Mouse (Mus musculus): ENCODE data around the gene Idh3a. TPM values are rescaled to one million over a fixed set of nuclear protein-coding genes. Genes with fewer than 3 reads are reported as not detected.

Idh3a gene
- polyA plus RNA-seq, 1 experiment: 32.8 TPM

DNA sequence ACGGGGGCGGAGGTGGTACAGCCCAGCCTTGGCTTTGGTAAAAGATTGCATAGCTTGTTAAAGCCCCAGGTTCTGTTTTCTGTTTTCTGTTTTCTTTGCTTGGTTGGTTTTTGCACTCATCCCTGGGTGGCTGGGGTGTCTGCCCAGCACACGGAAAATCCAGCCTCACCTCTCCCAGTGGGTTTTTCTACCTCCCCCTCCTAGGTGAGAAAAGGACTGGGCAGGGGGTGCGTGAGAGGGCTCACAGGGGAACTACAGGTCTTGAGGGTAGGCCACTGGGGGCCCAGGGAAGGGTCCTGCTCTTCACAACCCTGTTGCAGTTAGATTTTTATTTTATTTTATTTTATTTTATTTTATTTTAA lies 41.2 kb upstream of the Idh3a start:
- TF ChIP-seq POLR2A (IDR thresholded peaks at IDR 0.05; ENCODE audit: low read depth, low read length) (no peak), CTCF (IDR thresholded peaks at IDR 0.05; ENCODE audit: extremely low read depth, insufficient read length, insufficient replicate concordance, low read depth, low read length) (no peak)
- WGBS: 88% methylated on average over 4 of the region's 4 CpGs
- Histone ChIP-seq H3K4me1 (ENCODE audit: control insufficient read depth, insufficient read depth, insufficient read length, low read length) (no peaks in the 10 kb centered on the region), H3K27me3 (ENCODE audit: control insufficient read depth, insufficient read depth, low read length) (no peaks in the 10 kb centered on the region), H3K4me3 (ENCODE audit: low read depth, low read length) (no peak overlapping the region), H3K27ac (ENCODE audit: insufficient read depth, low read depth, low read length) (no peak overlapping the region), H3K36me3 (ENCODE audit: control insufficient read depth, insufficient read depth, low read length) (no peaks in the 10 kb centered on the region)

DNA sequence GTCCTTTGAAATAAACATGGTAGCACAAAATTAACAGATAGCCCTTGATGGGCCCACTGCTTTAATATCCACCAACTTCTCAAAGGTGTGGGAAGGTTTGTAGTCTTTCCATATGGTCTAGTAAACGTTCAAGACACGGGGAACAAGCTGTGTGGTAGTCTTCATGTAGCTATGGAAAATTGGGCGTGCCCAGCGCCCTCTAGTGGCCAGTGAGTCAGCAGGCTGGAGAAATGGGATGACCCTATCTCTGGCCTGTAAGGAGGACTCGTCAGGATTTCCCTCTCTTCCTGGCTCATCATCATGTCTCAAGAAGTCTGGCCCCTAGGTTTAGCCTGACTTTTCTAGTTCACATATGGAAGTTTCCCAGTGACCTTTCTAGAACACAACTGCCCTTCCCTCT lies 38.6 kb upstream of the Idh3a start:
- Histone ChIP-seq H3K27ac (ENCODE audit: insufficient read depth, low read depth, low read length) (no peak overlapping the region), H3K36me3 (ENCODE audit: control insufficient read depth, insufficient read depth, low read length) (no peaks in the 10 kb centered on the region), H3K4me1 (ENCODE audit: control insufficient read depth, insufficient read depth, insufficient read length, low read length) (no peaks in the 10 kb centered on the region), H3K4me3 (ENCODE audit: low read depth, low read length) (no peak overlapping the region), H3K27me3 (ENCODE audit: control insufficient read depth, insufficient read depth, low read length) (no peaks in the 10 kb centered on the region)
- no peak for TF ChIP-seq POLR2A (IDR thresholded peaks at IDR 0.05; ENCODE audit: low read depth, low read length)
- TF ChIP-seq CTCF (IDR thresholded peaks at IDR 0.05; ENCODE audit: extremely low read depth, insufficient read length, insufficient replicate concordance, low read depth, low read length): peak; percentile 95; the same call in 1 of the 2 replicates
- WGBS: 6% methylated on average over 5 of the region's 5 CpGs

DNA sequence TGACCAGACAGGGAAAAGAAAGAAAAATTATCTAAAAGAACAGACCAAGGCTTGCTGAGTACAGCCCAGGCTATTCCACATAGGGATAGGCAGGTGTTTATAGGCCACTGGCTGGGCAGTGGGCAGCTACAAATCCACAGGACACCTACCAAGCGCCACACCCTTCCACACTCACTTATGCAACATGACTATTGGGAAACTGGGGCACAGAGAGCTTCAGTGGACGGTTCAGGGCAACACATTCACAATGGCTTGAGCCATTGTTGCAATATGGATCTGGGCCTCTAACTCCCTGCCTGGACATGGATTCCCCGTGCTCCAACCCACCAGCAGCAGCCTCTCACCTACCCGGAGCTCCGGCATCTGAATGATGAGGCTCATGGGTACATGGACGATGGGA lies 36.7 kb upstream of the Idh3a start:
- no peak for TF ChIP-seq POLR2A (IDR thresholded peaks at IDR 0.05; ENCODE audit: low read depth, low read length)
- TF ChIP-seq CTCF (IDR thresholded peaks at IDR 0.05; ENCODE audit: extremely low read depth, insufficient read length, insufficient replicate concordance, low read depth, low read length): no peak
- no peak overlapping the region for H3K27ac ChIP-seq (ENCODE audit: insufficient read depth, low read depth, low read length)
- no peaks in the 10 kb centered on the region for H3K4me1 ChIP-seq (ENCODE audit: control insufficient read depth, insufficient read depth, insufficient read length, low read length)
- no peaks in the 10 kb centered on the region for H3K36me3 ChIP-seq (ENCODE audit: control insufficient read depth, insufficient read depth, low read length)
- no peak overlapping the region for H3K4me3 ChIP-seq (ENCODE audit: low read depth, low read length)
- no peaks in the 10 kb centered on the region for H3K27me3 ChIP-seq (ENCODE audit: control insufficient read depth, insufficient read depth, low read length)
- 93% methylated on average over 6 of the region's 6 CpGs for WGBS

DNA sequence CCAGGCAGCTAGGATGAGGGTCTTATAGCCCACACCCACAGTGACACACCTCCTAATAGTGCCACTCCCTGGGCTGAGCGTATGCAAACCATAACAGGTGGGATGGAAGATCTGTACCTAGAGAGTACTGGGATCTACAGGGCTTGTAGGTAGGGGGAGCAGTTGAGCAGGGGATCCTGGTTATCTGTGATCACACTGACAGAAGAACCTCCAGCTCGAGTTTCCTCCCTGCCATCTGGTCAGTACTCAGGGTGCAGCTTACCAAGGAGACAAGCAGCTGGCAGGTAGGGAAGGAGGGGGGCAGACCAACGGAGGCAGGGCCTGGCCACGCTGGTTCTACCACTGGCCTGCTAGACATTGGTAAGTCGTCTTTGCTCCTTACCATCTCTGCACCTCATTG lies 33.7 kb upstream of the Idh3a start:
- no peak overlapping the region for H3K4me3 ChIP-seq (ENCODE audit: low read depth, low read length)
- 24% methylated on average over 5 of the region's 5 CpGs for WGBS
- no peak overlapping the region for H3K27ac ChIP-seq (ENCODE audit: insufficient read depth, low read depth, low read length)
- no peaks in the 10 kb centered on the region for H3K4me1 ChIP-seq (ENCODE audit: control insufficient read depth, insufficient read depth, insufficient read length, low read length)
- no peaks in the 10 kb centered on the region for H3K36me3 ChIP-seq (ENCODE audit: control insufficient read depth, insufficient read depth, low read length)
- peak; percentile 34; the same call in 1 of the 2 replicates for TF ChIP-seq CTCF (IDR thresholded peaks at IDR 0.05; ENCODE audit: extremely low read depth, insufficient read length, insufficient replicate concordance, low read depth, low read length)
- TF ChIP-seq POLR2A (IDR thresholded peaks at IDR 0.05; ENCODE audit: low read depth, low read length): no peak
- H3K27me3 ChIP-seq (ENCODE audit: control insufficient read depth, insufficient read depth, low read length): no peaks in the 10 kb centered on the region

DNA sequence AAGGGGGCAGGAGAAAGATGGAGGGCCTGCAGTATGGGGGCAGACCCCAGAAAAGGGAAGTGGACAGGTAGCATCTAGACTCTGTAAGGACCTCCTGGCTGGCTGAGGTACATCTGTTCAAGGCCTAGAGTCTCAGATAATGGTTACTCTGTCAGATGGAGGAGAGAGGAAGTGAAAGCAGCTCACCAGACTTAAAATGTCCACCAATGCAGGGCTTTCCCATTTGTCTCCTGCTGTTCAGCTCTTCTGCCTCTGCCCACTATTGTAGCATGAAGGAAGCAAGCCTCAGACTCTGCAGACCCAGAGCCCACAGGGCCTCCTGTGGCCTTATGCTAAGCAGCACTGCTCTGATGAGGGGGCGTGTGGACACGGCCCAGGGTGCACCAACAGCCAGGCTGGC lies 31.1 kb upstream of the Idh3a start:
- Histone ChIP-seq H3K27me3 (ENCODE audit: control insufficient read depth, insufficient read depth, low read length) (no peaks in the 10 kb centered on the region), H3K36me3 (ENCODE audit: control insufficient read depth, insufficient read depth, low read length) (no peaks in the 10 kb centered on the region), H3K4me1 (ENCODE audit: control insufficient read depth, insufficient read depth, insufficient read length, low read length) (no peaks in the 10 kb centered on the region; the same call in 1 of the 2 replicates), H3K27ac (ENCODE audit: insufficient read depth, low read depth, low read length) (no peak overlapping the region), H3K4me3 (ENCODE audit: low read depth, low read length) (no peak overlapping the region)
- no peak for TF ChIP-seq POLR2A (IDR thresholded peaks at IDR 0.05; ENCODE audit: low read depth, low read length)
- TF ChIP-seq CTCF (IDR thresholded peaks at IDR 0.05; ENCODE audit: extremely low read depth, insufficient read length, insufficient replicate concordance, low read depth, low read length): no peak
- WGBS: 84% methylated on average over 2 of the region's 2 CpGs

DNA sequence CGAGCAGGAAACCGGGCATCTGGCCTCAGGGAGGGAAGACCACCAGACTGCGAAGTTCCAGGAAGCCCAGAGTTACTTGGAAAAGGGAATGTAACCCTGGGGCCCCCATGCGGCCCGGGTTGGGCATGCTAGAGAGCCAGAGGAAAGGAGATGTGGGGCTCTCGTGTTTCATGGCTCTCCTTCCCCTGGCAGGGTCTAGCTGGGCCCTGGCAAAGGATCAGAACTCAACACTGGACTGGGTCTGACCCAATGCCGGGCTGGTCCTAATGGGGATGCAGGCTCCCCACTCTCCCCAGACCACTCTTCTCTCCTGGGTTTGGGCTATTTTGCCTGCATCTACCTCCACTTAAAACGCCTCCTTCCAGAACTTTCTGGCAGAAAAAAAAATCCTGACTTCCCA lies 27.4 kb upstream of the Idh3a start:
- Histone ChIP-seq H3K36me3 (ENCODE audit: control insufficient read depth, insufficient read depth, low read length) (no peaks in the 10 kb centered on the region), H3K4me1 (ENCODE audit: control insufficient read depth, insufficient read depth, insufficient read length, low read length) (peaks cover 3% of the 10 kb centered on the region)

DNA sequence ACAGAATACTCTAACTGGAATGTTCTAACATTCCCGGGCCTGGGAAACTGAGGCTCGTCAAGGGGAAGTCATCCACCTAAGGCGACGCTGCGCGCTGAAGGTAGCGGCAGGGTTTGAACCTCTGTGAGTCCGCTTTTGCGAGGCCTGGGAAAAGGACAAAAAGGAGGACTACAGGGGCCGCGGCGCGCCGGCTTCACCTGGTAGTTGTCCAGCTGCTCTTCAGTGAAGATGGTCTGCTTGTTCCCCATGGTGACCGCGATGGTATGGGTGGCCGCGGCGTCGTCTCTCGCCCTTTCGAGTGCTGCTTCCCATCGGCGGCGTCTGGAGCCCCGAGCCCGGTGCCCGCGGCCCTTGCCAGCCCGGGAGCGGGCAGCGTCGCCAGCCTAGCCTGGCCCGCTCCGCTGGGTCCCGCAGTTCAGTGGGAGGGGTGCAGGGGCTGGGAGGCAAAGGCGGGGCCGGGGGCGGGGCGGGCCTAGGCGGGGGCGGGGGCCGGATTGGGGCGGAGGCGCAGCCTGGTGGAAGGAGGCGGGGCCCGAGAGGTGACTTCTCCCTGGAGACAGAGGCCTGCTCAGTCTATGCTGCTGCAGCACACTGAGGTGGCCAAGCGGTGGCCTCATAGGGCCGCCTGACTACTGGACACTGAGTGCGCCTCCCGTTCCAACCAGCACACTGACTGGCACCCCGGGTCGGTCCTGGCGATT lies 26.2 kb upstream of the Idh3a start, which contains the start of gene Cib2:
Gene Cib2, minus strand, starts transcription at position 448 of the 701 bp plus-strand sequence.
- 2% methylated on average over 54 of the region's 54 CpGs for WGBS
- Histone ChIP-seq H3K4me1 (ENCODE audit: control insufficient read depth, insufficient read depth, insufficient read length, low read length) (peaks cover 3% of the 10 kb centered on the region), H3K4me3 (ENCODE audit: low read depth, low read length) (peak within 1 kb of the TSS; percentile 69), H3K27ac (ENCODE audit: insufficient read depth, low read depth, low read length) (no peak within 1 kb of the TSS), H3K27me3 (ENCODE audit: control insufficient read depth, insufficient read depth, low read length) (no peaks in the 10 kb centered on the region), H3K36me3 (ENCODE audit: control insufficient read depth, insufficient read depth, low read length) (no peaks in the 10 kb centered on the region)
- TF ChIP-seq CTCF (IDR thresholded peaks at IDR 0.05; ENCODE audit: extremely low read depth, insufficient read length, insufficient replicate concordance, low read depth, low read length) (peak; percentile 41; the same call in 1 of the 2 replicates), POLR2A (IDR thresholded peaks at IDR 0.05; ENCODE audit: low read depth, low read length) (peak; percentile 44; the same call in 1 of the 2 replicates)

More for the DNA sequence above, 27.4 kb upstream of the Idh3a start:
- Histone ChIP-seq H3K27ac (ENCODE audit: insufficient read depth, low read depth, low read length) (no peak overlapping the region), H3K4me3 (ENCODE audit: low read depth, low read length) (no peak overlapping the region), H3K27me3 (ENCODE audit: control insufficient read depth, insufficient read depth, low read length) (no peaks in the 10 kb centered on the region)
- WGBS: 92% methylated on average over 8 of the region's 8 CpGs
- TF ChIP-seq POLR2A (IDR thresholded peaks at IDR 0.05; ENCODE audit: low read depth, low read length) (no peak), CTCF (IDR thresholded peaks at IDR 0.05; ENCODE audit: extremely low read depth, insufficient read length, insufficient replicate concordance, low read depth, low read length) (no peak)

All from small intestine, adult 2 months (tissue).